24 mouse cellular contexts compared by ENCODE assay signal in genomic region chr7:130046086-130046485, GRCm38 (mm10).
DNase-seq lines count a peak whose midpoint lies in the region; ATAC-seq and TF ChIP-seq lines count a peak whose summit lies in the region.
"Had no signal": no experiment of that assay in that cellular context is flagged by ENCODE, and none has a peak within 500 bp of the region (broad histone marks: within the 10 kb centered on the region; RNA-seq: fewer than 3 reads in every experiment).

No protein-coding gene starts in this region.

- no peak overlapping the region for H3K4me2 ChIP-seq in hindbrain, postnatal 0 days (ENCODE audit: low read depth, low read length)
- H3K4me2 ChIP-seq: hindbrain, embryonic 15.5 days; liver, embryonic 15.5 days; neural tube, embryonic 12.5 days had no signal

- WGBS in hindbrain, embryonic 10.5 days: 62% methylated on average over 2 of the region's 2 CpGs
- 44% methylated on average over 2 of the region's 2 CpGs for WGBS in hindbrain, postnatal 0 days
- 64% methylated on average over 2 of the region's 2 CpGs for WGBS in heart, embryonic 10.5 days

- H3K4me1 ChIP-seq in hindbrain, embryonic 10.5 days (replicated peaks): peaks cover 87% of the 10 kb centered on the region
- 0 out of 2 replicates have a peak, but pooled peaks cover 3% of the 10 kb centered on the region for H3K4me1 ChIP-seq in hindbrain, postnatal 0 days (ENCODE audit: insufficient read depth, low read length)
- H3K4me1 ChIP-seq in heart, embryonic 10.5 days: peaks cover 52% of the 10 kb centered on the region
- H3K4me1 ChIP-seq: hindbrain, embryonic 15.5 days; megakaryocyte, embryonic 14.5 days had no signal

- H3K36me3 ChIP-seq in hindbrain, embryonic 10.5 days: no peaks in the 10 kb centered on the region
- H3K36me3 ChIP-seq in hindbrain, postnatal 0 days (ENCODE audit: insufficient read depth, low read length): no peaks in the 10 kb centered on the region
- no peaks in the 10 kb centered on the region for H3K36me3 ChIP-seq in heart, embryonic 10.5 days
- H3K36me3 ChIP-seq: embryonic facial prominence, embryonic 10.5 days; hindbrain, embryonic 15.5 days; limb, embryonic 10.5 days; liver, embryonic 15.5 days; neural tube, embryonic 12.5 days had no signal

- peak overlapping the region; percentile 69; the same call in 1 of the 2 replicates for H3K27ac ChIP-seq in hindbrain, embryonic 10.5 days
- no peak overlapping the region for H3K27ac ChIP-seq in hindbrain, postnatal 0 days
- H3K27ac ChIP-seq in heart, embryonic 10.5 days: no peak overlapping the region
- H3K27ac ChIP-seq: embryonic facial prominence, embryonic 10.5 days; hindbrain, embryonic 15.5 days; left cerebral cortex, adult 2 months; limb, embryonic 10.5 days; liver, embryonic 15.5 days; neural tube, embryonic 12.5 days had no signal

- H3K9me3 ChIP-seq in hindbrain, embryonic 10.5 days: no peaks in the 10 kb centered on the region
- H3K9me3 ChIP-seq in hindbrain, postnatal 0 days (ENCODE audit: low read length): no peaks in the 10 kb centered on the region
- H3K9me3 ChIP-seq in heart, embryonic 10.5 days: no peaks in the 10 kb centered on the region
- H3K9me3 ChIP-seq: embryonic facial prominence, embryonic 10.5 days; hindbrain, embryonic 15.5 days; limb, embryonic 10.5 days; liver, embryonic 15.5 days; neural tube, embryonic 12.5 days had no signal

- H3K9ac ChIP-seq in hindbrain, postnatal 0 days (replicated peaks; ENCODE audit: low read length): no peak overlapping the region
- H3K9ac ChIP-seq: forebrain, postnatal 0 days; hindbrain, embryonic 15.5 days; liver, embryonic 15.5 days; neural tube, embryonic 12.5 days had no signal

- no peak overlapping the region for H3K4me3 ChIP-seq in hindbrain, embryonic 10.5 days
- H3K4me3 ChIP-seq in hindbrain, postnatal 0 days (ENCODE audit: low read length): no peak overlapping the region
- H3K4me3 ChIP-seq in heart, embryonic 10.5 days: no peak overlapping the region
- H3K4me3 ChIP-seq: embryonic facial prominence, embryonic 10.5 days; hindbrain, embryonic 15.5 days; left cerebral cortex, adult 2 months; limb, embryonic 10.5 days; liver, embryonic 15.5 days; megakaryocyte, embryonic 14.5 days; neural tube, embryonic 12.5 days had no signal

- peak; percentile 64 to 79 for DNase-seq in adrenal gland, adult (ENCODE audit: inconsistent age in 2 of 2, low spot score in 1 of 2)
- no peak for DNase-seq in adrenal gland, postnatal 4 days (ENCODE audit: low spot score in 2 of 2)
- DNase-seq in hindbrain, embryonic 10.5 days (ENCODE audit: low spot score): no peak
- no peak for DNase-seq in hindbrain, postnatal 0 days (ENCODE audit: low spot score)
- peak; percentile 9 for DNase-seq in lung, postnatal 36 days
- DNase-seq in lung, adult 18-20 months: no peak
- DNase-seq in right cerebral cortex, adult 18-20 months: no peak
- DNase-seq in heart, embryonic 10.5 days (ENCODE audit: low spot score): no peak
- DNase-seq: forebrain, postnatal 0 days; gastrocnemius, postnatal 36 days; heart, postnatal 4 days; layer of hippocampus, adult 9-11 months; liver; midbrain, embryonic 14.5 days; right cerebral cortex, postnatal 25 days; spleen, adult 18-20 months had no signal

- no peak for TF ChIP-seq CTCF in hindbrain, postnatal 0 days (IDR thresholded peaks at IDR 0.05; ENCODE audit: low read depth)

- H3K27me3 ChIP-seq in hindbrain, embryonic 10.5 days (ENCODE audit: insufficient read depth, poor library complexity, severe bottlenecking): peaks cover 23% of the 10 kb centered on the region
- H3K27me3 ChIP-seq in hindbrain, postnatal 0 days (ENCODE audit: insufficient read depth, low read length): no peaks in the 10 kb centered on the region
- no peaks in the 10 kb centered on the region for H3K27me3 ChIP-seq in heart, embryonic 10.5 days (ENCODE audit: insufficient read depth, poor library complexity, severe bottlenecking)
- H3K27me3 ChIP-seq: hindbrain, embryonic 15.5 days; liver, embryonic 15.5 days; megakaryocyte, embryonic 14.5 days; neural tube, embryonic 12.5 days had no signal

- ATAC-seq in hindbrain, postnatal 0 days: no peak
- ATAC-seq: forebrain, postnatal 0 days; intestine, embryonic 16.5 days had no signal

Comparison
In these comparisons a context has a peak if more than half of its experiments do, and no peak if none do; other contexts are left out.
1. DNase-seq: peak in adrenal gland, adult (2 of 2) and lung, postnatal 36 days (single experiment); none in adrenal gland, postnatal 4 days (0 of 2), hindbrain, embryonic 10.5 days (single experiment), hindbrain, postnatal 0 days (single experiment), lung, adult 18-20 months (0 of 2), right cerebral cortex, adult 18-20 months (single experiment) and heart, embryonic 10.5 days (single experiment).